Mouse (Mus musculus) midbrain, postnatal 0 days (tissue): ENCODE measurements around the gene Arhgef19. TPM values are rescaled to one million over a fixed set of nuclear protein-coding genes. Genes with fewer than 3 reads are reported as not detected.

Experiments
- ATAC-seq: fragments of 200-750 bp; cut with Nextera tagmentation; 2 replicates; pipeline ENCODE4 v1.8.0; 2017; ENCODE audit warnings: moderate number of reproducible peaks, mild to moderate bottlenecking, moderate TSS enrichment, moderate library complexity; ENCODE audit not compliant: low FRiP score
- DNase-seq: peaks from one replicate; pipeline ENCODE4 v3.0.0-alpha.2; 2015; ENCODE audit warnings: low spot score
- H3K27ac ChIP-seq: fragments of 300-500 bp; sonication (generic); 2 replicates; pipeline ENCODE4 v1.5.1; 2014; ENCODE audit warnings: low read depth, mild to moderate bottlenecking, low read length, mixed read lengths
- H3K27me3 ChIP-seq: fragments of 300-500 bp; sonication (generic); 2 replicates; pipeline ENCODE4 v1.6.1; 2014; ENCODE audit warnings: low read length, control low read depth, mixed read lengths; ENCODE audit not compliant: insufficient read depth
- H3K36me3 ChIP-seq: fragments of 300-500 bp; sonication (generic); 2 replicates; pipeline ENCODE4 v1.6.1; 2014; ENCODE audit warnings: low read length, control low read depth, mixed read lengths; ENCODE audit not compliant: insufficient read depth
- H3K4me1 ChIP-seq: fragments of 300-500 bp; sonication (generic); 2 replicates; pipeline ENCODE4 v1.6.1; 2014; ENCODE audit warnings: mild to moderate bottlenecking, control low read depth, antibody characterized with exemption, low read length, mixed read lengths; ENCODE audit not compliant: insufficient read depth
- H3K4me2 ChIP-seq: fragments of 300-500 bp; sonication (generic); 2 replicates; pipeline ENCODE4 v1.6.1; 2014; ENCODE audit warnings: low read depth, mild to moderate bottlenecking, low read length, mixed read lengths; ENCODE audit not compliant: poor library complexity, severe bottlenecking
- H3K4me3 ChIP-seq: fragments of 300-500 bp; sonication (generic); 2 replicates; pipeline ENCODE4 v1.5.1; 2014; ENCODE audit warnings: low read depth, mild to moderate bottlenecking, low read length, moderate library complexity
- H3K9ac ChIP-seq: fragments of 300-500 bp; sonication (generic); replicated peaks from 2 replicates; pipeline ENCODE4 v1.6.1; 2014; ENCODE audit warnings: mild to moderate bottlenecking, low read length, moderate library complexity, mixed read lengths; ENCODE audit not compliant: poor library complexity, severe bottlenecking
- H3K9me3 ChIP-seq: fragments of 300-500 bp; sonication (generic); 2 replicates; pipeline ENCODE4 v1.6.1; 2016; ENCODE audit warnings: low read length, control low read depth
- CTCF ChIP-seq: IDR thresholded peaks from 2 replicates; pipeline ENCODE4 v1.5.1; 2016; ENCODE audit warnings: antibody characterized with exemption, mild to moderate bottlenecking
- WGBS: fragments of 180-500 bp; shearing (Covaris S2); extraction: QIAGEN DNeasy Blood & Tissue Kit; methylation state at CpG from one replicate; pipeline ENCODE4 v1.1.7; 2014; 5-methylcytosine and 5-hydroxymethylcytosine counted together
- polyA plus RNA-seq: library from polyadenylated mRNA; unstranded; fragments of >200 nt; fragmentation: Nextera tagmentation; extraction: Ambion mirVana; gene quantifications from 2 replicates; pipeline ENCODE4 v1.2.1, GENCODE M21; 2015
- total RNA-seq: library from RNA; depleted of rRNA; stranded (reverse); fragments of >200 nt; gene quantifications from 2 replicates; pipeline ENCODE4 v1.2.3, GENCODE M21; 2014

Gene Arhgef19
- total and polyA plus RNA-seq, 2 experiments from 2014 or later: 1.3 TPM

DNA sequence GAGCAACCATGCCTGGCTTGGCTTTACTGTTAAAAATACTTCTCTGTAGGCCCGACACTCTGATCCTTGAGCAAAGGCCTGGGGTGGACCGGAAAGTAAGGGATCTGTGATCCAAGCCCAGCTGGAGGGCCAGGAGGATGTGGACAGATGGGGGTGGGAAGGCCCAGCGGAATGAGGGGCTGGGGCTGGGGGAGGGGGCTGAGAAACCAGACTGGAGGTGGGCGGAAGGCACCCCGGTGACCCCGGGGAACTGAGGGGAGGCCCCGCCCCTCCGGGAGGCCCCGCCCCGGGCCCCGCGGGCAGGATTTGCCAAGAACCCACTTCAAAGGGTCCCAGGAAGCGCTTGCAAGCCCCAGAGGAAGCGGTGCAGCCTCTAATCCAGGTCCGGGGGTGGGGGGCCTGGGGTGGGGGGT, 56.5 kb downstream of the Arhgef19 start:
- H3K9me3 ChIP-seq: no peaks in the 10 kb centered on the region
- no peaks in the 10 kb centered on the region for H3K36me3 ChIP-seq
- H3K27ac ChIP-seq: no peak overlapping the region
- WGBS: 4% methylated on average over 11 of the region's 15 CpGs
- H3K27me3 ChIP-seq: peaks cover 11% of the 10 kb centered on the region
- DNase-seq (no peak), ATAC-seq (no peak)
- 0 out of 2 replicates have a peak, but pooled peaks cover 6% of the 10 kb centered on the region for H3K4me1 ChIP-seq
- no peak overlapping the region for H3K9ac ChIP-seq
- H3K4me2 ChIP-seq: no peak overlapping the region
- no peak for TF ChIP-seq CTCF
- H3K4me3 ChIP-seq: no peak overlapping the region

DNA sequence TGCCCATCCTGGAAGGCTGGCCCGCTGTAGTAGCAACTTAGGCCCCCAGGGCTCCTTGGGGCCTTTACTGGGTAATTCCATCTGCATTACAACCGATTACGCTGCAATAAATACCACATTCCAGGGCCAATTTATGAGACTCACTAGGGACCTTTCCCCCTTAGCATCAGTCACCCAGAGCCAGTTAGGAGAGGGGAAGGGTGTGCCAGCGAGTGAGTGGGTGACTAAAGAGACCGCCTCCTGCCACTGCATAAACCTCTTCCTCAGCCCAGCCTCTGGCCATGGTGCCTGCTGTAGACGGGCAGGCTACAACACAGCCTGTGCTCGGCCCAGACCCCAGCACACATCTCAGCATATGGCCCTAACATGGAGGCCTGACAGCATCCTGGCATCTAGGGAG, 58.6 kb downstream of the Arhgef19 start:
- TF ChIP-seq CTCF: no peak
- H3K27me3 ChIP-seq: peaks cover 23% of the 10 kb centered on the region
- no peaks in the 10 kb centered on the region for H3K36me3 ChIP-seq

DNA sequence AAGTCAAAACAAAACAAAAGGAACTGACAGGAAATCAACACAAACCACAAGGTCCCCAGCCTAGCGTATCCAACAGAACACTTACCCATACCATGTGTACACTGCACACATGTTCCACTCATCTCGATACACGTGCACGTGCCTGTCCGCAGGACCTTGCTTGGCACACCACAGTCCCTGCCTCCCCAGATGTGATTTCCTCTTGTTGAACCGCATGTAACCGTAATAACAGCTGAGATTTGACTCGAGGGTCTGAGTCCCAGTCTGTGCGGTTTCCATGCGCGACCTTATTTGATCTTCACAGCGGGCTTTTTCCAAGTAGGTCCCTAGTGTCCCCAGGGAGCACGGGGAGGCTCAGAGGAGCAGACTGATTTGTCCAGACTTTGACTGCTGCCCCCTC, 60.1 kb downstream of the Arhgef19 start:
- Histone ChIP-seq H3K9ac (no peak overlapping the region), H3K4me2 (no peak overlapping the region), H3K4me3 (no peak overlapping the region), H3K36me3 (no peaks in the 10 kb centered on the region), H3K27ac (no peak overlapping the region), H3K4me1 (peaks cover 8% of the 10 kb centered on the region; the same call in 1 of the 2 replicates), H3K9me3 (no peaks in the 10 kb centered on the region), H3K27me3 (peaks cover 28% of the 10 kb centered on the region)
- no peak for TF ChIP-seq CTCF
- no peak for DNase-seq
- 69% methylated on average over 13 of the region's 13 CpGs for WGBS
- no peak for ATAC-seq

More for the DNA sequence above, 58.6 kb downstream of the Arhgef19 start:
- no peak overlapping the region for H3K27ac ChIP-seq
- ATAC-seq: no peak
- H3K4me2 ChIP-seq: no peak overlapping the region
- no peak for DNase-seq
- peaks cover 8% of the 10 kb centered on the region; the same call in 1 of the 2 replicates for H3K4me1 ChIP-seq
- no peaks in the 10 kb centered on the region for H3K9me3 ChIP-seq
- H3K9ac ChIP-seq: no peak overlapping the region
- H3K4me3 ChIP-seq: no peak overlapping the region
- WGBS: 75% methylated on average over 7 of the region's 7 CpGs

DNA sequence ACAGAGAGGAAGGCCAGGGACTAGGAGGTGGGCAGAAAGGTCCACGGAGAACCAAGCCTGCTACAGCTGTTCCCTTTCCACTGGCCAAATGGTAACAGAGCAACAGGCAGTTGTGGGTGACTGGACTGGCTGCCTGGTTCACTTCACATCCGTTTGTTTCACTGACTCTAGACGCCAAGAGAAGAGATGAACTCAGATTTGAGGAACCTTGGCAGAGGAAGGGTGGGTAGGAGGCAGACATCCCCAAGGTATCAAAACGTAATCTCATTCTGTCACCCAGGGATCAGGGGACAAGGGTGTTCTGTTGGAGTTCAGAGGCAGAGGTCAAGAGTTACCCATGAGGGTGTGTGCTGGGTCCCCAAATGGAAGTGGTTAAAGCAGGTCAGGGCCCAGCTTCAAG, 60.9 kb downstream of the Arhgef19 start:
- Histone ChIP-seq H3K9ac (no peak overlapping the region), H3K4me1 (peaks cover 8% of the 10 kb centered on the region; the same call in 1 of the 2 replicates), H3K27me3 (peaks cover 28% of the 10 kb centered on the region), H3K27ac (no peak overlapping the region), H3K4me3 (no peak overlapping the region), H3K9me3 (no peaks in the 10 kb centered on the region), H3K36me3 (no peaks in the 10 kb centered on the region), H3K4me2 (no peak overlapping the region)
- no peak for TF ChIP-seq CTCF
- 70% methylated on average over 4 of the region's 4 CpGs for WGBS
- no peak for DNase-seq
- ATAC-seq: no peak

DNA sequence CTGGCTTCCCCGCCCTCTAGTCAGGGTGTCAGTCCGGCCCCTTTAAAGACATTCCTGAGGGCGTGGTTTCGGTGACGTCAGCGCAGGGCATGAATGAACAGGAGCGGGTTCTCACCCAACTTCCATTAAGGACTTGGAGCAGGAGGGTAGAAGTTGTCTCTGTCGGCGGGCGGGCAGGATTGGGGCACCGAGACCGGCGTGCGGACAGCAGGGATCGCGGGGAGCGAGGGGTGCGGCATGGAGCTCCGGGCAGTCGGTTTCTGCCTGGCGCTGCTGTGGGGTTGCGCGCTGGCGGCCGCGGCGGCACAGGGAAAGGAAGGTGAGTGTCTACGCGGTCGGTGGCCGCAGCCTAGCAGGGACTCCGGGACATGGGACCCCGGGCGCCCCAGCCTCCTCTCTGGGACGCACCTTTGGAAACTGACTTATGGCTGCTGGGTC, 61.8 kb downstream of the Arhgef19 start, which contains the start of gene Epha2:
Gene Epha2 (plus strand): TSS at position 125 of the 438 bp plus-strand sequence.
- no peaks in the 10 kb centered on the region for H3K36me3 ChIP-seq
- whole genome bisulfite sequencing: under 1% methylated on average over 34 of the region's 35 CpGs
- H3K4me3 ChIP-seq: peak within 1 kb of the TSS; percentile 62
- H3K27me3 ChIP-seq: peaks cover 28% of the 10 kb centered on the region
- H3K9me3 ChIP-seq: no peaks in the 10 kb centered on the region
- peak within 1 kb of the TSS; percentile 54 for H3K9ac ChIP-seq
- H3K4me2 ChIP-seq: peak within 1 kb of the TSS; percentile 99
- no peak within 1 kb of the TSS for H3K27ac ChIP-seq
- H3K4me1 ChIP-seq: peaks cover 8% of the 10 kb centered on the region; the same call in 1 of the 2 replicates
- TF ChIP-seq CTCF: no peak
- DNase-seq (peak; percentile 74), ATAC-seq (no peak)

DNA sequence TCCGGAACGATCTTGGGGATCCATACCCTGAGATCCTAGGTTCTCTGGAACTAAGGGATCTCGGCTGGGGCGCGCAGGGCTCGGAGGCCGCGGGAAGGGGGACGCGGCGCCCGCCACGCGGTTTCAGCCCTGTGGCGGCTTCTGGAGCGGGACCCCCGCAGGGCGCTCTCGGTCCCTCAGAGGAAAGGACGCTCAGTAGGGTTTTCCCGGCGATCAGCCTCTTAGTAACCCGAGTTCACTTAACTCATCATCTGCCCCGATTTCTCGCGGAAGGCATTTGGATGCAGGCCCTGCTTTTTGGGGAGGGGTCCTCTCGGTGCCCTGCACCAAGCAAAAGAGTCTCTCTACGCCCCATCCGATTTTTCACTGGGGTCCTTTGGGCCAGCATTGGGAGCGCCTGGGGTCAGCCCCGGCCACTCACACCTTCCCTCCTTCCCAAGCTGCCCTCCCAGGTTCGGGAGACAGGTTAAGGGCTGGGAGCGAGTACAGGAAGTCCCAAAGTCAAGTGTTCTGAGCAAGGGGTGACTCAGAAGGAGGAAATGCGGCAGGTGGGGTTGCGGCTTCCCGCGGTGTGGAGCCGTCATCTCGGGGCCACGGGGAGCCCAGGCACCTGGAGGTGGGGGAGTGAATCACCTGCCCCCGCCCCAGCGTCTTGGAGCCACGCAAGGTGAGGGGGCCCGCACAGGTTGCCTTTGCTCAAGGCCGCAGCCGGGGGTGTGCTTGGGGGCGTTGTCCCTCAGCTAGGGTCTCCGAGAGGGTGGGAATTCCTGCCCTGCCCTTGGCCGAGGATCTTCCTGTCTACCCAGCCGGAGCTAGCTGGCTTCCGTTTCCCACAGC, 62.5 kb downstream of the Arhgef19 start:
- no peak for ATAC-seq
- Histone ChIP-seq H3K9me3 (no peaks in the 10 kb centered on the region), H3K4me2 (peak overlapping the region; percentile 99), H3K4me1 (peaks cover 8% of the 10 kb centered on the region; the same call in 1 of the 2 replicates), H3K27me3 (peaks cover 28% of the 10 kb centered on the region), H3K27ac (no peak overlapping the region), H3K4me3 (peak overlapping the region; percentile 62), H3K9ac (peak overlapping the region; percentile 54), H3K36me3 (no peaks in the 10 kb centered on the region)
- DNase-seq: no peak
- WGBS: 1% methylated on average over 42 of the region's 51 CpGs
- no peak for TF ChIP-seq CTCF
